Comparison of ENCODE assay signal across 8 mouse cellular contexts in genomic region chr17:35516652-35517500, GRCm38 (mm10). TPM values are rescaled to one million over a fixed set of nuclear protein-coding genes. Genes with fewer than 3 reads are reported as not detected.
DNase-seq lines count a peak whose midpoint lies in the region; ATAC-seq and TF ChIP-seq lines count a peak whose summit lies in the region.

Tcf19 (minus strand) TSS chr17:35516824.
Cchcr1 (plus strand) TSS chr17:35517100.

- peak; percentile 88 for ATAC-seq in activated CD4-positive, CD25-positive, alpha-beta regulatory T cell, adult 4 months

- TF ChIP-seq POLR2A in cortical plate, adult 2 months (IDR thresholded peaks at IDR 0.05; ENCODE audit: extremely low read depth, insufficient read depth, low read length): no peak

- peak within 1 kb of the TSS; percentile 52 for H3K4me3 ChIP-seq in cortical plate, adult 2 months (ENCODE audit: insufficient read depth, low read length)
- H3K4me3 ChIP-seq in megakaryocyte, embryonic 14.5 days (replicated peaks): peak within 1 kb of the TSS; percentile 96

- H3K36me3 ChIP-seq in megakaryocyte, embryonic 14.5 days (replicated peaks; ENCODE audit: low read length): peaks cover 25% of the 10 kb centered on the region

- H3K27ac ChIP-seq in cortical plate, adult 2 months (ENCODE audit: insufficient read depth, low read length): no peak within 1 kb of the TSS

- no peaks in the 10 kb centered on the region for H3K4me1 ChIP-seq in cortical plate, adult 2 months (ENCODE audit: control insufficient read depth, insufficient read depth, low read length)
- H3K4me1 ChIP-seq in megakaryocyte, embryonic 14.5 days: peaks cover 51% of the 10 kb centered on the region

- H3K27me3 ChIP-seq in megakaryocyte, embryonic 14.5 days (replicated peaks): peaks cover 6% of the 10 kb centered on the region

- H3K9me3 ChIP-seq in megakaryocyte, embryonic 14.5 days: no peaks in the 10 kb centered on the region

- TF ChIP-seq CTCF in cortical plate, adult 2 months (IDR thresholded peaks at IDR 0.05; ENCODE audit: extremely low read depth, insufficient read depth, low read length): no peak

- peak; percentile 91 to 92 for DNase-seq in gastrocnemius, adult 8-10 months (ENCODE audit: low spot score in 2 of 2)
- peak; percentile 85 for DNase-seq in hindlimb bud, embryonic 11.5 days (ENCODE audit: extremely low spot score, low read depth, low spot score)
- peak; percentile 81 to 95 for DNase-seq in left cerebral cortex, adult 8-10 months (ENCODE audit: low spot score in 2 of 2)
- peak; percentile 98 for DNase-seq in right cerebral cortex, postnatal 10 days (ENCODE audit: low spot score in 2 of 2)
- peak; percentile 94 for DNase-seq in urinary bladder, postnatal 25 days (ENCODE audit: low spot score)

RNA-seq across cellular contexts. Expression of gene Tcf19, which starts in this region (rescaled TPM):
- polyA plus RNA-seq in activated CD4-positive, CD25-positive, alpha-beta regulatory T cell, adult 4 months (2017; shearing (Covaris generic)): 10 to 100 TPM; 29.2 to 36.6 TPM
- polyA plus RNA-seq in cortical plate, adult 2 months (2012; rRNA removed): 10.3 and 11.9 TPM in 2 replicates
- under 1 TPM; 0.32 to 0.67 (median 0.51) TPM for total RNA-seq in gastrocnemius, adult 8-10 months (2022)
- 10 to 100 TPM in 3 of 4 experiments, 1 to 10 TPM in 1; 10.0 to 16.0 (median 13.3) TPM for total RNA-seq in left cerebral cortex, adult 8-10 months (2022)
- polyA plus RNA-seq in megakaryocyte, embryonic 14.5 days (2012; ENCODE audit: insufficient read depth, low replicate concordance): 16.3 and 17.5 TPM in 2 replicates

RNA-seq across cellular contexts. Expression of gene Cchcr1, which starts in this region (rescaled TPM):
- polyA plus RNA-seq in activated CD4-positive, CD25-positive, alpha-beta regulatory T cell, adult 4 months (2017; shearing (Covaris generic)): 1 to 10 TPM; 3.7 to 5.0 TPM
- 14.2 and 14.5 TPM in 2 replicates for polyA plus RNA-seq in cortical plate, adult 2 months (2012; rRNA removed)
- 1 to 10 TPM in 3 of 4 experiments, under 1 TPM in 1; 0.82 to 1.3 (median 1.1) TPM for total RNA-seq in gastrocnemius, adult 8-10 months (2022)
- 10 to 100 TPM; 12.0 to 18.7 (median 13.8) TPM for total RNA-seq in left cerebral cortex, adult 8-10 months (2022)
- polyA plus RNA-seq in megakaryocyte, embryonic 14.5 days (2012; ENCODE audit: insufficient read depth, low replicate concordance): 3.2 and 10.5 TPM in 2 replicates

Comparison
In these comparisons a context has a peak if more than half of its experiments do, and no peak if none do; other contexts are left out.
1. RNA of gene Tcf19 (total RNA-seq): 10.0 to 16.0 TPM in left cerebral cortex, adult 8-10 months; 0.32 to 0.67 TPM in gastrocnemius, adult 8-10 months; every median in the first group is over 4 times any median in the second.
2. RNA of gene Cchcr1 (total RNA-seq): 12.0 to 18.7 TPM in left cerebral cortex, adult 8-10 months; 0.82 to 1.3 TPM in gastrocnemius, adult 8-10 months; every median in the first group is over 4 times any median in the second.
3. Peak in every context shown above with its lines, with median percentiles within 50 percentile points of each other: DNase-seq.